Mouse (Mus musculus) small intestine, adult 2 months (tissue): ENCODE measurements at regions not wholly inside any gene's neighbourhood (a gene's known extent, or its start where the extent isn't known, plus 50 kb on each side); places are given as distances from the start of the nearest gene placed in this dataset.

Source experiments
- H3K27ac ChIP-seq: fragments of 200-500 bp; 2 replicates; pipeline ENCODE4 v1.5.1; 2012; ENCODE audit warnings: low read depth, low read length, control low read depth, inconsistent platforms; ENCODE audit not compliant: insufficient read depth
- H3K27me3 ChIP-seq: fragments of 200-500 bp; 2 replicates; pipeline ENCODE4 v1.6.1; 2012; ENCODE audit warnings: mild to moderate bottlenecking, moderate library complexity, low read length, inconsistent platforms; ENCODE audit not compliant: control insufficient read depth, insufficient read depth
- H3K36me3 ChIP-seq: fragments of 200-500 bp; 2 replicates; pipeline ENCODE4 v1.6.1; 2012; ENCODE audit warnings: mild to moderate bottlenecking, low read length, control low read depth, inconsistent platforms; ENCODE audit not compliant: control insufficient read depth, insufficient read depth
- H3K4me1 ChIP-seq: fragments of 200-500 bp; 2 replicates; pipeline ENCODE4 v1.6.1; 2012; ENCODE audit warnings: low read length, inconsistent platforms, mixed read lengths; ENCODE audit not compliant: control insufficient read depth, insufficient read depth, insufficient read length
- H3K4me3 ChIP-seq: fragments of 200-500 bp; 2 replicates; pipeline ENCODE4 v1.5.1; 2012; ENCODE audit warnings: low read depth, mild to moderate bottlenecking, control low read depth, inconsistent platforms, low read length, moderate library complexity
- CTCF ChIP-seq: fragments of 200-500 bp; IDR thresholded peaks from 2 replicates; pipeline ENCODE4 v1.5.1; 2012; ENCODE audit warnings: low read depth, mild to moderate bottlenecking, control low read depth, inconsistent platforms, low read length, moderate library complexity, mixed read lengths; ENCODE audit not compliant: insufficient replicate concordance, insufficient read length; ENCODE audit errors: extremely low read depth
- POLR2A ChIP-seq: fragments of 200-500 bp; IDR thresholded peaks from 2 replicates; pipeline ENCODE4 v1.6.1; 2012; ENCODE audit warnings: low read depth, mild to moderate bottlenecking, control low read depth, inconsistent platforms, low read length, moderate library complexity
- WGBS: fragments of 180-500 bp; shearing (Covaris S2); methylation state at CpG from one replicate; pipeline ENCODE4 v1.1.7; 2018; 5-methylcytosine and 5-hydroxymethylcytosine counted together

GRCm38 (mm10) chr15:6030396-6030795 lies 269.2 kb upstream of the Dab2 start:
- TF ChIP-seq POLR2A (no peak), CTCF (no peak)
- 55% methylated on average over 5 of the region's 5 CpGs for WGBS
- no peak overlapping the region for H3K27ac ChIP-seq
- no peaks in the 10 kb centered on the region for H3K27me3 ChIP-seq
- no peak overlapping the region for H3K4me3 ChIP-seq
- H3K4me1 ChIP-seq = peaks cover 3% of the 10 kb centered on the region; the same call in 1 of the 2 replicates
- H3K36me3 ChIP-seq = no peaks in the 10 kb centered on the region

GRCm38 (mm10) chr15:6034156-6034555 lies 265.4 kb upstream of the Dab2 start:
- 98% methylated on average over 4 of the region's 4 CpGs for WGBS
- TF ChIP-seq CTCF (no peak), POLR2A (no peak)
- H3K4me3 ChIP-seq = no peak overlapping the region
- H3K36me3 ChIP-seq = no peaks in the 10 kb centered on the region
- H3K27ac ChIP-seq = no peak overlapping the region
- peaks cover 3% of the 10 kb centered on the region; the same call in 1 of the 2 replicates for H3K4me1 ChIP-seq
- H3K27me3 ChIP-seq = no peaks in the 10 kb centered on the region

- H3K4me3 ChIP-seq = peak overlapping the region; percentile 32; the same call in 1 of the 2 replicates
- H3K4me1 ChIP-seq = peaks cover 6% of the 10 kb centered on the region; the same call in 1 of the 2 replicates
- no peaks in the 10 kb centered on the region for H3K36me3 ChIP-seq
- H3K27me3 ChIP-seq = no peaks in the 10 kb centered on the region
- H3K27ac ChIP-seq = peak overlapping the region; percentile 59
- TF ChIP-seq POLR2A = no peak
- TF ChIP-seq CTCF = no peak
- WGBS = 22% methylated on average over 10 of the region's 10 CpGs
Observed at GRCm38 (mm10) chr15:6044511-6045256, 254.9 kb upstream of the Dab2 start.

GRCm38 (mm10) chr15:6055703-6056102 lies 243.9 kb upstream of the Dab2 start:
- H3K27me3 ChIP-seq = no peaks in the 10 kb centered on the region
- H3K36me3 ChIP-seq = no peaks in the 10 kb centered on the region
- no peak overlapping the region for H3K27ac ChIP-seq
- no peak overlapping the region for H3K4me3 ChIP-seq
- no peaks in the 10 kb centered on the region for H3K4me1 ChIP-seq
- 84% methylated on average over 3 of the region's 3 CpGs for WGBS
- TF ChIP-seq POLR2A = no peak

- Histone ChIP-seq H3K27ac (no peak overlapping the region), H3K4me3 (no peak overlapping the region), H3K36me3 (no peaks in the 10 kb centered on the region), H3K4me1 (no peaks in the 10 kb centered on the region), H3K27me3 (no peaks in the 10 kb centered on the region)
- WGBS = 64% methylated on average over 11 of the region's 11 CpGs
- TF ChIP-seq POLR2A (no peak), CTCF (no peak)
Observed at GRCm38 (mm10) chr15:6056887-6057626, 242.5 kb upstream of the Dab2 start.

GRCm38 (mm10) chr15:6059361-6059760 lies 240.2 kb upstream of the Dab2 start:
- Histone ChIP-seq H3K27me3 (no peaks in the 10 kb centered on the region), H3K36me3 (no peaks in the 10 kb centered on the region), H3K4me3 (no peak overlapping the region), H3K27ac (no peak overlapping the region), H3K4me1 (no peaks in the 10 kb centered on the region)
- TF ChIP-seq POLR2A (no peak), CTCF (no peak)
- 65% methylated on average over 2 of the region's 2 CpGs for WGBS

- Histone ChIP-seq H3K4me1 (no peaks in the 10 kb centered on the region), H3K27me3 (no peaks in the 10 kb centered on the region), H3K36me3 (no peaks in the 10 kb centered on the region), H3K27ac (no peak overlapping the region), H3K4me3 (no peak overlapping the region)
- no peak for TF ChIP-seq CTCF
- TF ChIP-seq POLR2A = no peak
- WGBS = 85% methylated on average over 5 of the region's 5 CpGs
Observed at GRCm38 (mm10) chr15:6059790-6060189, 239.8 kb upstream of the Dab2 start.
